Mouse (Mus musculus): ENCODE measurements around the gene Map1lc3b. TPM values are rescaled to one million over a fixed set of nuclear protein-coding genes. Genes with fewer than 3 reads are reported as not detected.

The Map1lc3b gene
- polyA plus RNA-seq, 1 experiment from 2014 or later = 224 TPM

GRCm38 (mm10) chr8:121563701-121564100 lies 26.5 kb upstream of the Map1lc3b start:
- H3K36me3 ChIP-seq (ENCODE audit: control insufficient read depth, insufficient read depth, low read length) = peaks cover 33% of the 10 kb centered on the region; the same call in 1 of the 2 replicates
- ATAC-seq (ENCODE audit: low read depth) = no peak
- DNase-seq (ENCODE audit: low spot score) = no peak
- no peaks in the 10 kb centered on the region for H3K9me3 ChIP-seq (ENCODE audit: control insufficient read depth, low read length)
- H3K27ac ChIP-seq (replicated peaks; ENCODE audit: low read depth, low read length) = no peak overlapping the region
- no peaks in the 10 kb centered on the region for H3K27me3 ChIP-seq (replicated peaks; ENCODE audit: control insufficient read depth, insufficient read depth, low read length)
- no peaks in the 10 kb centered on the region for H3K4me1 ChIP-seq (ENCODE audit: control insufficient read depth, insufficient read depth, low read length)
- no peak overlapping the region for H3K9ac ChIP-seq (ENCODE audit: low read depth, low read length)
- no peak overlapping the region for H3K4me3 ChIP-seq (ENCODE audit: low read depth, low read length)
- 72% methylated on average over 6 of the region's 6 CpGs for WGBS
- no peak overlapping the region for H3K4me2 ChIP-seq (ENCODE audit: low read depth, low read length)

GRCm38 (mm10) chr8:121568321-121568720 lies 21.8 kb upstream of the Map1lc3b start:
- Histone ChIP-seq H3K9me3 (ENCODE audit: control insufficient read depth, low read length) (no peaks in the 10 kb centered on the region), H3K27me3 (replicated peaks; ENCODE audit: control insufficient read depth, insufficient read depth, low read length) (no peaks in the 10 kb centered on the region), H3K4me3 (ENCODE audit: low read depth, low read length) (no peak overlapping the region), H3K27ac (replicated peaks; ENCODE audit: low read depth, low read length) (no peak overlapping the region), H3K36me3 (ENCODE audit: control insufficient read depth, insufficient read depth, low read length) (0 out of 2 replicates have a peak, but pooled peaks cover 14% of the 10 kb centered on the region), H3K9ac (ENCODE audit: low read depth, low read length) (no peak overlapping the region), H3K4me2 (ENCODE audit: low read depth, low read length) (no peak overlapping the region), H3K4me1 (ENCODE audit: control insufficient read depth, insufficient read depth, low read length) (no peaks in the 10 kb centered on the region)
- DNase-seq (ENCODE audit: low spot score) (no peak), ATAC-seq (ENCODE audit: low read depth) (no peak)
- 66% methylated on average over 6 of the region's 6 CpGs for WGBS

GRCm38 (mm10) chr8:121570335-121570734 lies 19.8 kb upstream of the Map1lc3b start:
- Histone ChIP-seq H3K27ac (replicated peaks; ENCODE audit: low read depth, low read length) (no peak overlapping the region), H3K27me3 (replicated peaks; ENCODE audit: control insufficient read depth, insufficient read depth, low read length) (no peaks in the 10 kb centered on the region), H3K4me1 (ENCODE audit: control insufficient read depth, insufficient read depth, low read length) (no peaks in the 10 kb centered on the region), H3K4me2 (ENCODE audit: low read depth, low read length) (no peak overlapping the region), H3K36me3 (ENCODE audit: control insufficient read depth, insufficient read depth, low read length) (0 out of 2 replicates have a peak, but pooled peaks cover 8% of the 10 kb centered on the region), H3K9ac (ENCODE audit: low read depth, low read length) (no peak overlapping the region), H3K4me3 (ENCODE audit: low read depth, low read length) (no peak overlapping the region), H3K9me3 (ENCODE audit: control insufficient read depth, low read length) (no peaks in the 10 kb centered on the region)
- 76% methylated on average over 21 of the region's 21 CpGs for WGBS
- DNase-seq (ENCODE audit: low spot score) (no peak), ATAC-seq (ENCODE audit: low read depth) (no peak)

- DNase-seq (ENCODE audit: low spot score) (no peak), ATAC-seq (ENCODE audit: low read depth) (no peak)
- Histone ChIP-seq H3K4me2 (ENCODE audit: low read depth, low read length) (no peak overlapping the region), H3K9ac (ENCODE audit: low read depth, low read length) (no peak overlapping the region), H3K4me3 (ENCODE audit: low read depth, low read length) (no peak overlapping the region), H3K36me3 (ENCODE audit: control insufficient read depth, insufficient read depth, low read length) (0 out of 2 replicates have a peak, but pooled peaks cover 3% of the 10 kb centered on the region), H3K9me3 (ENCODE audit: control insufficient read depth, low read length) (no peaks in the 10 kb centered on the region), H3K27me3 (replicated peaks; ENCODE audit: control insufficient read depth, insufficient read depth, low read length) (no peaks in the 10 kb centered on the region), H3K4me1 (ENCODE audit: control insufficient read depth, insufficient read depth, low read length) (no peaks in the 10 kb centered on the region), H3K27ac (replicated peaks; ENCODE audit: low read depth, low read length) (no peak overlapping the region)
- 79% methylated on average over 17 of the region's 17 CpGs for WGBS
Measured at GRCm38 (mm10) chr8:121570801-121571200, 19.4 kb upstream of the Map1lc3b start.

GRCm38 (mm10) chr8:121572121-121572520 lies 18.0 kb upstream of the Map1lc3b start:
- Histone ChIP-seq H3K36me3 (ENCODE audit: control insufficient read depth, insufficient read depth, low read length) (no peaks in the 10 kb centered on the region), H3K27ac (replicated peaks; ENCODE audit: low read depth, low read length) (no peak overlapping the region), H3K4me3 (ENCODE audit: low read depth, low read length) (no peak overlapping the region), H3K9me3 (ENCODE audit: control insufficient read depth, low read length) (no peaks in the 10 kb centered on the region), H3K27me3 (replicated peaks; ENCODE audit: control insufficient read depth, insufficient read depth, low read length) (no peaks in the 10 kb centered on the region), H3K9ac (ENCODE audit: low read depth, low read length) (no peak overlapping the region), H3K4me1 (ENCODE audit: control insufficient read depth, insufficient read depth, low read length) (peaks cover 13% of the 10 kb centered on the region), H3K4me2 (ENCODE audit: low read depth, low read length) (no peak overlapping the region)
- ATAC-seq (ENCODE audit: low read depth) (no peak), DNase-seq (ENCODE audit: low spot score) (no peak)
- WGBS = 68% methylated on average over 7 of the region's 7 CpGs

- Histone ChIP-seq H3K27ac (replicated peaks; ENCODE audit: low read depth, low read length) (no peak overlapping the region), H3K9ac (ENCODE audit: low read depth, low read length) (no peak overlapping the region), H3K4me3 (ENCODE audit: low read depth, low read length) (no peak overlapping the region), H3K27me3 (replicated peaks; ENCODE audit: control insufficient read depth, insufficient read depth, low read length) (no peaks in the 10 kb centered on the region), H3K4me2 (ENCODE audit: low read depth, low read length) (no peak overlapping the region), H3K9me3 (ENCODE audit: control insufficient read depth, low read length) (no peaks in the 10 kb centered on the region), H3K36me3 (ENCODE audit: control insufficient read depth, insufficient read depth, low read length) (no peaks in the 10 kb centered on the region), H3K4me1 (ENCODE audit: control insufficient read depth, insufficient read depth, low read length) (peaks cover 18% of the 10 kb centered on the region)
- WGBS = 39% methylated on average over 3 of the region's 3 CpGs
- DNase-seq (ENCODE audit: low spot score) = peak; percentile 65
- peak; percentile 32 for ATAC-seq (ENCODE audit: low read depth)
Measured at GRCm38 (mm10) chr8:121573275-121573674, 16.9 kb upstream of the Map1lc3b start.

GRCm38 (mm10) chr8:121575661-121576060 lies 14.5 kb upstream of the Map1lc3b start:
- Histone ChIP-seq H3K4me1 (ENCODE audit: control insufficient read depth, insufficient read depth, low read length) (peaks cover 18% of the 10 kb centered on the region), H3K9ac (ENCODE audit: low read depth, low read length) (no peak overlapping the region), H3K36me3 (ENCODE audit: control insufficient read depth, insufficient read depth, low read length) (no peaks in the 10 kb centered on the region), H3K9me3 (ENCODE audit: control insufficient read depth, low read length) (no peaks in the 10 kb centered on the region), H3K27ac (replicated peaks; ENCODE audit: low read depth, low read length) (no peak overlapping the region), H3K4me3 (ENCODE audit: low read depth, low read length) (no peak overlapping the region), H3K4me2 (ENCODE audit: low read depth, low read length) (no peak overlapping the region), H3K27me3 (replicated peaks; ENCODE audit: control insufficient read depth, insufficient read depth, low read length) (no peaks in the 10 kb centered on the region)
- ATAC-seq (ENCODE audit: low read depth) (no peak), DNase-seq (ENCODE audit: low spot score) (no peak)
- WGBS = 74% methylated on average over 3 of the region's 3 CpGs

- ATAC-seq (ENCODE audit: low read depth) = no peak
- Histone ChIP-seq H3K4me1 (ENCODE audit: control insufficient read depth, insufficient read depth, low read length) (peaks cover 18% of the 10 kb centered on the region), H3K36me3 (ENCODE audit: control insufficient read depth, insufficient read depth, low read length) (no peaks in the 10 kb centered on the region), H3K4me3 (ENCODE audit: low read depth, low read length) (peak overlapping the region; percentile 93), H3K4me2 (ENCODE audit: low read depth, low read length) (peak overlapping the region; percentile 76), H3K27me3 (replicated peaks; ENCODE audit: control insufficient read depth, insufficient read depth, low read length) (no peaks in the 10 kb centered on the region), H3K9ac (ENCODE audit: low read depth, low read length) (peak overlapping the region; percentile 86), H3K9me3 (ENCODE audit: control insufficient read depth, low read length) (no peaks in the 10 kb centered on the region), H3K27ac (replicated peaks; ENCODE audit: low read depth, low read length) (0 out of 2 replicates have a peak overlapping the region, but pooled peaks have one; percentile 28)
- DNase-seq (ENCODE audit: low spot score) = peak; percentile 29
- WGBS = 3% methylated on average over 23 of the region's 44 CpGs
Measured at GRCm38 (mm10) chr8:121577751-121578675, 12.1 kb upstream of the Map1lc3b start.

Measured in embryonic facial prominence, embryonic 14.5 days (tissue).